Mouse (Mus musculus): ENCODE measurements around the gene Slc22a16. TPM values are rescaled to one million over a fixed set of nuclear protein-coding genes. Genes with fewer than 3 reads are reported as not detected.

Gene Slc22a16
- polyA plus RNA-seq, 1 experiment, result not detected

DNA sequence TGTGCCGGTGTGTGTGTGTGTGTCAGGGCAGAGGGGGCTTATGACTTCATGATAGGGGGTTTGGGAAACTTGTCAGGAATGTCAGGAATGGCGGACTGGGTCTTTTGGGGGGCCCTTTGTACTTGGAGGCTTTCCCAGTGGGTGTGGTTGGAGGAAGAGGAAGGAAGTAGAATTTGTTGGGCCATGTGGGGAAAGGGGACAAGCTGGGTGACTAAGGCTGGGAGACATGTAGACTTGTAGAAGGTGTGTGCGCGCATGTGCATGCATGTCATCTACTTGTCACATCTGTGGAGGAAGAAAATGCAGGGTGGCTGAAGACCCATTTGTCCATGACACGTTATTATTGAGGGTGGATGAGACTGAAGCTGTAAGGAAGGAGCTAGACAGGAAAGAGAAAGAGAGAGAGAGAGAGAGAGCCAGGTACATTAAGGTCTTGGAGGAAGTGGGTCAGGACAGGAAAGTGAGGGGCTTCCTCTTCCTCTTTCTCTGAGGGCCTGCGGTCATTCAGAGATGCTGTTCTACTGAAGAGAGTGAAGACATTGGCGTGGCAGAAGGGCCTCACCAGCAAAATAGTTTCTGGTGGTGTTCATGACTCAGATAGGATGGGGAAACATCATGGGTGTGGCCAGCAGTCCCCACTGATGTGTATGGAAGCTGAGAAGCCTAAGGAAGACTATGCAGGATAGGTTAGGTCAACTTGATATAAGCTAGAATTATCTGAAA, 5.9 kb downstream of the Slc22a16 start:
- Histone ChIP-seq H3K27ac (ENCODE audit: control insufficient read depth, insufficient read depth, low read depth, low read length, poor library complexity) (no peak overlapping the region), H3K4me1 (ENCODE audit: control insufficient read depth, insufficient read depth, low read length) (peaks cover 3% of the 10 kb centered on the region; the same call in 1 of the 2 replicates), H3K4me3 (replicated peaks; ENCODE audit: control insufficient read depth, low read depth, low read length) (no peak overlapping the region)
- TF ChIP-seq POLR2A (IDR thresholded peaks at IDR 0.05; ENCODE audit: borderline replicate concordance, control insufficient read depth, low read depth, low read length), result no peak
- no peak for TF ChIP-seq CTCF (IDR thresholded peaks at IDR 0.05; ENCODE audit: control insufficient read depth, insufficient read depth, low read length)
- WGBS, result 41% methylated on average over 7 of the region's 7 CpGs

DNA sequence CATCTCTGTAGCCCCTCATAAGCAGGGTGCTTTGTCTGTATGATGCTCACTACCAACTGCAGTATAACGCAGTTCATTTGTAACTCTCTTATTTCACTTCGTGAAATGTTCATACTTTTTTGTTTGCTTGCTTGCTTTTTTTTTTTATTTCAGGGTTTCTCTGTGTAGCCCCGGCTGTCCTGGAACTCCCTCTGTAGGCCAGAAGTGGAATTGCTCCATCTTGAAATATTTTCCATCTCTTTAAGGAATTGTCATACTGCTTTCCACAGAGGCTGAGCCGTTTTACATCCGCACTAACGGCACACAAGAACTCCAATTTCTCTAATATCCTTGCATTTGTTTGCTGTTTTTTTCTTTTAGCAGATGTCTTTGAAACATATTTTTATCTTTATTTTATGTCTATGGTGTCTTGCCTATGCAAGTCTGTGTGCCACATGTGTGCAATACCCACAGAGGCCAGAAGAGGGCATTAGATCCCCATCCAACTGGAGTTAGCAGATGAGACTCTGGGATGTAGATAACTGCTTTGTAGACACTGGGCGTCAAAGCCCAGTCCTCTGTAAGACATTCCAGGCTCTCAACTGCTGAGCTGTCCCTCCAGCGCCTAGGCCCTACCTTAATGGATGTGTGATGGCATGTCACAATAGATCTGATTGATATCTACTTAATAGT, 13.6 kb downstream of the Slc22a16 start:
- H3K4me1 ChIP-seq (ENCODE audit: control insufficient read depth, insufficient read depth, low read length), result no peaks in the 10 kb centered on the region
- no peak overlapping the region for H3K4me3 ChIP-seq (replicated peaks; ENCODE audit: control insufficient read depth, low read depth, low read length)
- TF ChIP-seq CTCF (IDR thresholded peaks at IDR 0.05; ENCODE audit: control insufficient read depth, insufficient read depth, low read length) (no peak), POLR2A (IDR thresholded peaks at IDR 0.05; ENCODE audit: borderline replicate concordance, control insufficient read depth, low read depth, low read length) (no peak)
- 75% methylated on average over 8 of the region's 8 CpGs for WGBS
- no peak overlapping the region for H3K27ac ChIP-seq (ENCODE audit: control insufficient read depth, insufficient read depth, low read depth, low read length, poor library complexity)

DNA sequence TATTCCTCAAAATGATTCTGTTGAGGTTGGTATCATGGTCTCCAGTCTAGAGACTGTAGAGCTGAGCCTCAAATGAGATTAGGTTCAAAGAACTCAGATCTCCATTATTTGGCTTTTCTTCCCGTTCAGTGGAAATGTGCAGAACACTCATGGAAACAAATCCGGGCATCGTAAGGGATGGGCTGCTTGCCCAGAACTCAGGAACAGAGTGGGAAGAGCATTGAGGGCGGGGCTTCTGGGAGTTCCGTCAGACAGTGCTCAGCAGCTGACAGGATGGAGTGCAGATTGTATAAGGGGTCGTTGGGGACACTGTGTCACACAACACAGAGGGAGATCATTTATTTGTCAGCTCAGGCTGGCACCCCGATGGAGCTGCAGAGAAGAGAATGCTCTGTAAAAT, 22.1 kb downstream of the Slc22a16 start:
- WGBS, result 77% methylated on average over 7 of the region's 7 CpGs
- no peak for TF ChIP-seq POLR2A (IDR thresholded peaks at IDR 0.05; ENCODE audit: borderline replicate concordance, control insufficient read depth, low read depth, low read length)
- no peak for TF ChIP-seq CTCF (IDR thresholded peaks at IDR 0.05; ENCODE audit: control insufficient read depth, insufficient read depth, low read length)
- H3K27ac ChIP-seq (ENCODE audit: control insufficient read depth, insufficient read depth, low read depth, low read length, poor library complexity), result no peak overlapping the region

DNA sequence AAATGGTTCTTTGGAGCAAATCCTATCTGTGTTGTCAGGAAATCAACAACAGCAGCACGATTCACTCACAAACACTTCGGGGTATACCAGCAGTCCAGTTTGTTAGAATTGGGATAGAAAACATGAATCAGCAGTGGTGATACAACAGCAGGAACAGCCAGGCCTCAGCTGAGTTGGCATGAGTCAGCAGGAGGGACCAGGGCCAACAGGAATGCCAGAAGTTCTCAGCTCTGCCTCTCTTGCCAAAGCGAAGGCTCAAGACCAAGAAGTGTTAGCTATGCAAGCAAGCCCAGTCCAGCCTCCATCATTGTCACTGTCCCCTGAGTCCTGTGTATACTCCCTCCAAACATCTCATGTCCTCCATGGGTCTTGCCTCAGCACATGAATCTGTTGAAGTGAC, 27.0 kb downstream of the Slc22a16 start:
- Histone ChIP-seq H3K4me3 (replicated peaks; ENCODE audit: control insufficient read depth, low read depth, low read length) (no peak overlapping the region), H3K4me1 (ENCODE audit: control insufficient read depth, insufficient read depth, low read length) (no peaks in the 10 kb centered on the region), H3K27ac (ENCODE audit: control insufficient read depth, insufficient read depth, low read depth, low read length, poor library complexity) (no peak overlapping the region)
- WGBS, result 82% methylated on average over 3 of the region's 3 CpGs
- no peak for TF ChIP-seq CTCF (IDR thresholded peaks at IDR 0.05; ENCODE audit: control insufficient read depth, insufficient read depth, low read length)
- TF ChIP-seq POLR2A (IDR thresholded peaks at IDR 0.05; ENCODE audit: borderline replicate concordance, control insufficient read depth, low read depth, low read length), result no peak

More for the DNA sequence above, 22.1 kb downstream of the Slc22a16 start:
- no peak overlapping the region for H3K4me3 ChIP-seq (replicated peaks; ENCODE audit: control insufficient read depth, low read depth, low read length)
- H3K4me1 ChIP-seq (ENCODE audit: control insufficient read depth, insufficient read depth, low read length), result no peaks in the 10 kb centered on the region

DNA sequence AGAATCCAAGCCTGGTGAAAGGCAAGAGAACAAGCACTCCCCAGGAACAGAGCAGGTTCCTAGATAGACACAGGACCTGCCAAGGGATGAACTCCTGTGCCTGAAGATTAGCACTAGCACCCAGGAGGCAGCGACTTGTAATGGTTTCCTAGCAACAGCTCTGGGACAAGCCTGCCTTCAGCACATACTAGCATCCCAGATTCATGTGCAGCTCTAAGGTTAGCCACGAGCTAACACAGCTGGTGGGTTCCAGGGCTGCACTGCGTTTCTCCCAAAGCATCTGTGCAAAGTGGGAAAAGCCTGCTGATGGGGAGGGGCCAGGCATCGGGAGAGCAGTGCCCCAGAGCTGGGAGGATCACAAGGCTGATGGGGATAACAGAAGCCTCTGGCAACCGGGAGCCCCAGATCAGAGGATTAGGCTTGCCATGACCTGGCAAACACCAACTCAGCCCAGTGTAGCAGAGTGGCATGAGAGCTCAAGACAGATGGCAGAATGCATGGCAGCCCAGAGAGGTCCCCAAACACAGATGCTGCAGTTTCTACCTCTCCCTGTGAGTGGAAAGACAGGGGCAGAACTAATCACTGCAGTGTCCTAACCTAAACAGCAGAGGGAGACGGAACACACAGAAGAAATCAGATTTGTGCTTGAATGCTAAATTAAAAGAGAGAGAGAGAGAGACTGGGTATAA, 34.7 kb downstream of the Slc22a16 start:
- Histone ChIP-seq H3K4me3 (replicated peaks; ENCODE audit: control insufficient read depth, low read depth, low read length) (no peak overlapping the region), H3K27ac (ENCODE audit: control insufficient read depth, insufficient read depth, low read depth, low read length, poor library complexity) (no peak overlapping the region), H3K4me1 (ENCODE audit: control insufficient read depth, insufficient read depth, low read length) (no peaks in the 10 kb centered on the region)
- WGBS, result 64% methylated on average over 6 of the region's 6 CpGs
- TF ChIP-seq CTCF (IDR thresholded peaks at IDR 0.05; ENCODE audit: control insufficient read depth, insufficient read depth, low read length) (no peak), POLR2A (IDR thresholded peaks at IDR 0.05; ENCODE audit: borderline replicate concordance, control insufficient read depth, low read depth, low read length) (no peak)

DNA sequence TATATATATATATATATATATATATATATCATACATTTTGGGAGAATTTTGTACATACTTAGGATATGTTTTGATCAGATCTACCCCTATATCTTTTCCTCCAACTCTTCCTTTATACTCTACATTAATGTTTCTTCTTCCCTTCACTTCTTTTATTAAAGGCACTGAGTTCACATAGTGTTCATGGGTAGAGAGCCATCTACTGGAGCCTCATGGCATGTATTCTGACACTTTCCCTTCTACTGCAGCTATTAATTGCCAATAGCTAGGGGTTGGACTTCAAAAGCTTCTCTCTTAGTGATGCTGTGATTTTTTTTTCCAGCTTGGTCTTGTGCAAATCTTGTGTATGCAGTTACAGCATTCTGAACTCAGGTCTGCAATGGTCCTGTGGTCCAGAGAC, 47.8 kb downstream of the Slc22a16 start:
- Histone ChIP-seq H3K27ac (ENCODE audit: control insufficient read depth, insufficient read depth, low read depth, low read length, poor library complexity) (no peak overlapping the region), H3K4me3 (replicated peaks; ENCODE audit: control insufficient read depth, low read depth, low read length) (no peak overlapping the region), H3K4me1 (ENCODE audit: control insufficient read depth, insufficient read depth, low read length) (no peaks in the 10 kb centered on the region)
- no peak for TF ChIP-seq CTCF (IDR thresholded peaks at IDR 0.05; ENCODE audit: control insufficient read depth, insufficient read depth, low read length)

GRCm38 (mm10) chr10:40619760-40620159, 49.6 kb downstream of the Slc22a16 start:
- Histone ChIP-seq H3K27ac (ENCODE audit: control insufficient read depth, insufficient read depth, low read depth, low read length, poor library complexity) (no peak overlapping the region), H3K4me1 (ENCODE audit: control insufficient read depth, insufficient read depth, low read length) (no peaks in the 10 kb centered on the region), H3K4me3 (replicated peaks; ENCODE audit: control insufficient read depth, low read depth, low read length) (no peak overlapping the region)
- WGBS, result 76% methylated on average over 1 of the region's 1 CpGs
- TF ChIP-seq CTCF (IDR thresholded peaks at IDR 0.05; ENCODE audit: control insufficient read depth, insufficient read depth, low read length), result no peak
- TF ChIP-seq POLR2A (IDR thresholded peaks at IDR 0.05; ENCODE audit: borderline replicate concordance, control insufficient read depth, low read depth, low read length), result no peak

DNA sequence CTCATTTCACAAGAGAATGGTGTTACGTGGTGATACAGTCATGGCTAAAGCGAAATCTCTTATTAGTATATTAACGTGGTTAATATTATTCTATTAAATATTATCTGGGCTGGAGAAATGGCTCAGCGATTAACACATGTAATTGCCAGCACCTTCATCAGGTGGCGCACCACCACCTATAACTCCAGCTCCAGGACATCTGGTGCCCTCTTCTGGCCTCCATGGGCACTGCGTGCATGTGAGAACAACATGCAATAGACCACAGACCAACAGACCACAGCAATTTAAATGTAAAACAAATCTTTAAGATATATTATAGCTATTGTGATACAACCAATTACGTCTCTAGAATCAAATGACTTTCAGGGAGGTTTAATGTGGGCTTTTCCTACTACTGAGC, 59.0 kb downstream of the Slc22a16 start:
- Histone ChIP-seq H3K27ac (ENCODE audit: control insufficient read depth, insufficient read depth, low read depth, low read length, poor library complexity) (no peak overlapping the region), H3K4me3 (replicated peaks; ENCODE audit: control insufficient read depth, low read depth, low read length) (no peak overlapping the region), H3K4me1 (ENCODE audit: control insufficient read depth, insufficient read depth, low read length) (no peaks in the 10 kb centered on the region)
- TF ChIP-seq POLR2A (IDR thresholded peaks at IDR 0.05; ENCODE audit: borderline replicate concordance, control insufficient read depth, low read depth, low read length), result no peak
- peak; percentile 80 for TF ChIP-seq CTCF (IDR thresholded peaks at IDR 0.05; ENCODE audit: control insufficient read depth, insufficient read depth, low read length)
- 77% methylated on average over 7 of the region's 7 CpGs for WGBS

Measured in bone marrow, adult 2 months (tissue).